Mouse (Mus musculus): ENCODE data around the gene Slc1a1. TPM values are rescaled to one million over a fixed set of nuclear protein-coding genes. Genes with fewer than 3 reads are reported as not detected.

Gene Slc1a1
- polyA plus RNA-seq, 1 experiment from 2014 or later = 2.6 TPM

DNA sequence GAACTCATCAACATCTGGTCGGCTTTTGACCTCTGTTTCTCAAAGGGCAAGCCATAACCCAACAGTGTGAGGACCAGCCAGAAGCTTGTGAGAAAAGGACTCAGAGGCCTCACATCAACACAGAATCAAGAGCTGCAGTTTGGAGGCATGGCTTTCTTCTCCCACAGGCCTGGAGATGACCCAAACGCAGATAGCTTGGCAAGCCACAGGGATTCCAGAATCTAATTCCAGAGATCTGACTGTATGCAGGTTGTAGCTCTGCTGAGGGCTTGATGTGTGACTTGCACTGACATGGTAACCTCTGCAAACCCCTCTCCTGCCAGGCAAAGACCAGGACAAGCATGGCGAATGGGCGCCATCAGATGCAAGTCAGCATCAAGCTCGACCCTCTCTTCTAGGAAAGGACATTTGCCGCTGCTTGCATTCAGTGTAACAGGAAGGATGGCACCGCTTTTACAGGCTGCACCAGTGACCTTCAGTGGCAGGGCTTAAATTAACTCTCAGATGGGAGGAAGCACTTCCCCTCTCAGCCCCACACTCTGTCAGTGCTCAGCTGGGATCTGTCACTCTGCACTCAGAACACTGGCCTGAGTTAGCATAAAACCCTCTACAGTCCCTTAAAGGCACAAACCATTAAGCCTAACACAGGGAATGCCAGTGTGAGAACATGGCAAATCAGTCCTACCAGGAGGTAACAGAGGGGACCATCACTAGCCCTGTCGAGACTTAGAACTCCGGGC is 105.5 kb downstream of the Slc1a1 start:
- Histone ChIP-seq H3K9me3 (ENCODE audit: control insufficient read depth, low read length) (no peaks in the 10 kb centered on the region), H3K4me3 (ENCODE audit: control insufficient read depth in 1 of 2, insufficient read depth in 1 of 2, low read depth in 1 of 2, low read length in 2 of 2) (no peak overlapping the region), H3K27ac (replicated peaks in 1 of 2; ENCODE audit: control insufficient read depth in 1 of 2, insufficient read depth in 1 of 2, low read depth in 2 of 2, low read length in 2 of 2) (peak overlapping the region; percentile 86 to 88), H3K36me3 (ENCODE audit: control insufficient read depth, insufficient read depth, low read length) (no peaks in the 10 kb centered on the region), H3K9ac (ENCODE audit: low read length) (peak overlapping the region; percentile 22; the same call in 1 of the 2 replicates), H3K4me2 (ENCODE audit: low read length) (no peak overlapping the region; the same call in 1 of the 2 replicates), H3K27me3 (ENCODE audit: control insufficient read depth, insufficient read depth, low read length) (no peaks in the 10 kb centered on the region), H3K4me1 (ENCODE audit: control insufficient read depth in 2 of 2, insufficient read depth in 2 of 2, low read length in 2 of 2) (peaks cover 12 to 16% of the 10 kb centered on the region in 2 experiments)
- WGBS = 26% methylated on average over 9 of the region's 9 CpGs
- ATAC-seq (ENCODE audit: insufficient number of reproducible peaks, insufficient read depth, low FRiP score, low read depth) = peak; percentile 85

DNA sequence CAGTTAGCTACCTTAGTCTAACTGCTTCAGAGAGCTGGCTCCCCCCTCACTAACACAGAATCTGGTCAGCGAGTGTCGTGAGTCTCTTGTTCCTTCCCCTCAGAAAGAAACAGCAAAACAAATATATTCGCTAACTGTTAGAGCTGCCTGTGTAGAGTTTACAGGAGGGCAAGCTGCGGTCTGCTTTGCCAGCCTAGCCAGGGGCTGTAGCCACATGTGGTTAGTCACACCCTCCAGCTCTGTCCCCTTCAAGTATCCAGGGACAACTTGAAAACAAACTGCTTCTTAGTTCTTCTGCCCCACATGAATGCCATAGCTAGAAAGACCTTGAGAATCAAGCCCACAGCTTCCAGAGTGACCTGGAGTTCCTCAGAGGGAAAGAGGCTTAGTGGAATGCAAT is 106.4 kb downstream of the Slc1a1 start:
- ATAC-seq (ENCODE audit: insufficient number of reproducible peaks, insufficient read depth, low FRiP score, low read depth) = no peak
- Histone ChIP-seq H3K36me3 (ENCODE audit: control insufficient read depth, insufficient read depth, low read length) (no peaks in the 10 kb centered on the region), H3K27me3 (ENCODE audit: control insufficient read depth, insufficient read depth, low read length) (no peaks in the 10 kb centered on the region), H3K27ac (replicated peaks in 1 of 2; ENCODE audit: control insufficient read depth in 1 of 2, insufficient read depth in 1 of 2, low read depth in 2 of 2, low read length in 2 of 2) (peak overlapping the region; percentile 30 to 88; a peak in 3 of 4 replicates), H3K9ac (ENCODE audit: low read length) (no peak overlapping the region), H3K9me3 (ENCODE audit: control insufficient read depth, low read length) (no peaks in the 10 kb centered on the region), H3K4me2 (ENCODE audit: low read length) (no peak overlapping the region), H3K4me1 (ENCODE audit: control insufficient read depth in 2 of 2, insufficient read depth in 2 of 2, low read length in 2 of 2) (peaks cover 12 to 20% of the 10 kb centered on the region in 2 experiments), H3K4me3 (ENCODE audit: control insufficient read depth in 1 of 2, insufficient read depth in 1 of 2, low read depth in 1 of 2, low read length in 2 of 2) (no peak overlapping the region)
- WGBS = 46% methylated on average over 4 of the region's 4 CpGs

- no peaks in the 10 kb centered on the region for H3K9me3 ChIP-seq (ENCODE audit: control insufficient read depth, low read length)
- no peaks in the 10 kb centered on the region for H3K27me3 ChIP-seq (ENCODE audit: control insufficient read depth, insufficient read depth, low read length)
- no peak overlapping the region for H3K4me2 ChIP-seq (ENCODE audit: low read length)
- ATAC-seq (ENCODE audit: insufficient number of reproducible peaks, insufficient read depth, low FRiP score, low read depth) = peak; percentile 50; the same call in 1 of the 2 replicates
- H3K4me1 ChIP-seq (ENCODE audit: control insufficient read depth in 2 of 2, insufficient read depth in 2 of 2, low read length in 2 of 2) = peaks cover 3 to 18% of the 10 kb centered on the region in 2 experiments
- no peak overlapping the region for H3K4me3 ChIP-seq (ENCODE audit: control insufficient read depth in 1 of 2, insufficient read depth in 1 of 2, low read depth in 1 of 2, low read length in 2 of 2)
- no peaks in the 10 kb centered on the region for H3K36me3 ChIP-seq (ENCODE audit: control insufficient read depth, insufficient read depth, low read length)
- WGBS = 3% methylated on average over 4 of the region's 4 CpGs
- peak overlapping the region; percentile 8 to 19; a peak in 2 of 4 replicates for H3K27ac ChIP-seq (replicated peaks in 1 of 2; ENCODE audit: control insufficient read depth in 1 of 2, insufficient read depth in 1 of 2, low read depth in 2 of 2, low read length in 2 of 2)
- H3K9ac ChIP-seq (ENCODE audit: low read length) = no peak overlapping the region
Measured at GRCm38 (mm10) chr19:28946782-28947181, 111.9 kb downstream of the Slc1a1 start.

GRCm38 (mm10) chr19:28947311-28947710 is 112.5 kb downstream of the Slc1a1 start:
- Histone ChIP-seq H3K9ac (ENCODE audit: low read length) (no peak overlapping the region), H3K4me1 (ENCODE audit: control insufficient read depth in 2 of 2, insufficient read depth in 2 of 2, low read length in 2 of 2) (peaks cover 3 to 18% of the 10 kb centered on the region in 2 experiments), H3K27me3 (ENCODE audit: control insufficient read depth, insufficient read depth, low read length) (no peaks in the 10 kb centered on the region), H3K9me3 (ENCODE audit: control insufficient read depth, low read length) (no peaks in the 10 kb centered on the region), H3K4me2 (ENCODE audit: low read length) (peak overlapping the region; percentile 2; the same call in 1 of the 2 replicates), H3K27ac (replicated peaks in 1 of 2; ENCODE audit: control insufficient read depth in 1 of 2, insufficient read depth in 1 of 2, low read depth in 2 of 2, low read length in 2 of 2) (peak overlapping the region; percentile 19 to 44; a peak in 3 of 4 replicates), H3K36me3 (ENCODE audit: control insufficient read depth, insufficient read depth, low read length) (no peaks in the 10 kb centered on the region), H3K4me3 (ENCODE audit: control insufficient read depth in 1 of 2, insufficient read depth in 1 of 2, low read depth in 1 of 2, low read length in 2 of 2) (no peak overlapping the region)
- 7% methylated on average over 2 of the region's 2 CpGs for WGBS
- ATAC-seq (ENCODE audit: insufficient number of reproducible peaks, insufficient read depth, low FRiP score, low read depth) = no peak

DNA sequence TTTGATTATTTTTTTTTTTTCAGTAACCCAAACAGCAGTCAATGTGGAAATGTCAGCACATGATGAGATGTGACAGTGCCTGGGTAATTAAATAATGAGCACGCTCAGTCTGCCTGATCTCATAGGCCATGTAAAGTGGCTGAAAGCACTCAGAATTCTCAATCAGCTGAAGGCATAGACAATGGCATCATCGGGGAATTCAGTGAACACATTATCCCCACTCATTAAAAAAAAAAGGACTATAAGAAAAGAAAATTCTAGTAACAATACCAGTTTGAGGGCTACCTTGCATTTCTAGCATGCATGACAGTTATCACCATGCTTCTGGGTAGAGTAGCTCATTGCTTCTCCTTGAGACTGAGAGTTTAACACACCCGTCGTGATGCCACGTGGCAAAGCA is 116.4 kb downstream of the Slc1a1 start:
- Histone ChIP-seq H3K27me3 (ENCODE audit: control insufficient read depth, insufficient read depth, low read length) (no peaks in the 10 kb centered on the region), H3K9ac (ENCODE audit: low read length) (no peak overlapping the region), H3K9me3 (ENCODE audit: control insufficient read depth, low read length) (no peaks in the 10 kb centered on the region), H3K36me3 (ENCODE audit: control insufficient read depth, insufficient read depth, low read length) (no peaks in the 10 kb centered on the region), H3K4me2 (ENCODE audit: low read length) (no peak overlapping the region), H3K4me1 (ENCODE audit: control insufficient read depth in 2 of 2, insufficient read depth in 2 of 2, low read length in 2 of 2) (peaks cover 3 to 15% of the 10 kb centered on the region in 2 experiments), H3K4me3 (ENCODE audit: control insufficient read depth in 1 of 2, insufficient read depth in 1 of 2, low read depth in 1 of 2, low read length in 2 of 2) (no peak overlapping the region), H3K27ac (replicated peaks in 1 of 2; ENCODE audit: control insufficient read depth in 1 of 2, insufficient read depth in 1 of 2, low read depth in 2 of 2, low read length in 2 of 2) (no peak overlapping the region)
- 75% methylated on average over 5 of the region's 5 CpGs for WGBS
- ATAC-seq (ENCODE audit: insufficient number of reproducible peaks, insufficient read depth, low FRiP score, low read depth) = no peak

DNA sequence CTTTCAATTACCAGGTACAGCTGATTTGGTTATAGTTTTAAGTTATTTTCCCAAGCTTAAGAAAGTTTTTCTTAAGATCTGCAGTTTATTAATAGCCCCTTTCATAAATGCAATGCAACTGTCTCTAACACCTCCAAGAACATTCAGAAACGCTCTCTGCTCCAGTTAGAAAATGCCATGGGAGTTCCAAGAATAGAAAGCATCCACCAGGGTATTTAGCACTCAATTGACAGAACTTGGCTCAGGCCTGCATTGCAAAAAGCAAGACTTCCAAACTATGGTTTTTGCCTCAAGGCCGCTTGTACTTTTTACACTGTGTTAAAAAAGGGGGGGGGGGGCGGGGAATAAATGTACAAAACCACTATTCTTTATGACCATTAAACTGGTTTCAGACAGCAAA is 128.3 kb downstream of the Slc1a1 start:
- no peak for ATAC-seq (ENCODE audit: insufficient number of reproducible peaks, insufficient read depth, low FRiP score, low read depth)
- 21% methylated on average over 3 of the region's 3 CpGs for WGBS

GRCm38 (mm10) chr19:28963513-28963841 is 128.6 kb downstream of the Slc1a1 start:
- Histone ChIP-seq H3K27ac (replicated peaks in 1 of 2; ENCODE audit: control insufficient read depth in 1 of 2, insufficient read depth in 1 of 2, low read depth in 2 of 2, low read length in 2 of 2) (peak overlapping the region; percentile 88 to 91), H3K9ac (ENCODE audit: low read length) (peak overlapping the region; percentile 92), H3K9me3 (ENCODE audit: control insufficient read depth, low read length) (no peaks in the 10 kb centered on the region), H3K27me3 (ENCODE audit: control insufficient read depth, insufficient read depth, low read length) (no peaks in the 10 kb centered on the region), H3K4me1 (ENCODE audit: control insufficient read depth in 2 of 2, insufficient read depth in 2 of 2, low read length in 2 of 2) (peaks cover 6 to 31% of the 10 kb centered on the region in 2 experiments), H3K4me3 (ENCODE audit: control insufficient read depth in 1 of 2, insufficient read depth in 1 of 2, low read depth in 1 of 2, low read length in 2 of 2) (peak overlapping the region; percentile 88 to 89), H3K4me2 (ENCODE audit: low read length) (peak overlapping the region; percentile 87), H3K36me3 (ENCODE audit: control insufficient read depth, insufficient read depth, low read length) (no peaks in the 10 kb centered on the region)
- ATAC-seq (ENCODE audit: insufficient number of reproducible peaks, insufficient read depth, low FRiP score, low read depth) = no peak
- WGBS = 5% methylated on average over 4 of the region's 4 CpGs

More for the DNA sequence above, 128.3 kb downstream of the Slc1a1 start:
- Histone ChIP-seq H3K9ac (ENCODE audit: low read length) (peak overlapping the region; percentile 92), H3K27me3 (ENCODE audit: control insufficient read depth, insufficient read depth, low read length) (no peaks in the 10 kb centered on the region), H3K27ac (replicated peaks in 1 of 2; ENCODE audit: control insufficient read depth in 1 of 2, insufficient read depth in 1 of 2, low read depth in 2 of 2, low read length in 2 of 2) (peak overlapping the region; percentile 88 to 91), H3K9me3 (ENCODE audit: control insufficient read depth, low read length) (no peaks in the 10 kb centered on the region), H3K36me3 (ENCODE audit: control insufficient read depth, insufficient read depth, low read length) (no peaks in the 10 kb centered on the region), H3K4me1 (ENCODE audit: control insufficient read depth in 2 of 2, insufficient read depth in 2 of 2, low read length in 2 of 2) (peaks cover 6 to 31% of the 10 kb centered on the region in 2 experiments), H3K4me2 (ENCODE audit: low read length) (peak overlapping the region; percentile 87), H3K4me3 (ENCODE audit: control insufficient read depth in 1 of 2, insufficient read depth in 1 of 2, low read depth in 1 of 2, low read length in 2 of 2) (peak overlapping the region in 1 of 2 experiments; percentile 88; a peak in 3 of 4 replicates)

All from heart, embryonic 14.5 days (tissue).